Mouse (Mus musculus): ENCODE measurements at regions not wholly inside any gene's neighbourhood (a gene's known extent, or its start where the extent isn't known, plus 50 kb on each side); places are given as distances from the start of the nearest gene placed in this dataset.

DNA sequence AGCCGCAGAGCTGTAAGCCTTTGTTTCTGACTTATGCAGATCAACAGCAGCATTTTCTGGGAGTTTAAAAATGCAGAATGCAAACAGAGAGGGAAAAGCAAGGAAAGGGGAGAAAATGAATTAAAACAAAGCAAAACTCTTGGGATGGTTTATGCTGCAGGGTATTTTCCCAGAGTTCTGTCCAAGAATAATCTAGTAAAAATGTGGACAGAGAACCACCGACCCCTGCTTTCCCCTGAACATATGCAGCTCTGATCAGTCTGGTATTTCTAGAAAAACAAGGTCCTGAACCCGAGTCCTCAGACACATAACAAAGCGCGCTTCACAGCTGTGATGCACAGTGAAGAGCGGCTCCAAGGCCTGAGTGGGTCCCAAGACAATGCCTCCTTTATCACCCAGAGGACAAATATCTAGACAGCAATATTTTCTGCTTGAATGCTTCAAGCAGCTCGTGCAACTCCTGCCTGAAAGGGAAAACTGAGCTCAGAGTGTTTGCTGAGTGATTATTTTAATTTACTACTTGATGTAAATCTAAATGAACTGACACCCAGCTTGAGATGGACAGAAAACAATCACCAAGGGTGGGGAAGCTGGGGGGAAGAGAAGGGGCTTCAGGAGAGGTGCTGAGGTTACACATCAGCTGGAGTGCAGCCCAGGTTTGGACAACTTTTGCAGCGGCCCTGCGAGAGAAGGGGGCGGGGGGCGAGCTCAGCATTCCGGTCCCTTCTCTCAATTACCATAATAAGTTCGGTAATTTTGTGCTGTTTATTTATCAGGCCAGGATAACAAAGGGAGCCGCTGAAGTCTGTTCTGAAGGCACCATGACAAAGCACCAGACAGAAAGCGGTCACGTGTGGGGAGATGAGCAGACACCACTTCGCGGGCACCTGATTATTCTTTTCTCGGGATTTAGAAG, 853.6 kb downstream of the 5730522E02Rik start:
- ATAC-seq (ENCODE audit: poor library complexity, severe bottlenecking), result no peak

GRCm38 (mm10) chr11:25335667-25336066, 874.9 kb downstream of the 5730522E02Rik start:
- ATAC-seq (ENCODE audit: poor library complexity, severe bottlenecking), result no peak

GRCm38 (mm10) chr11:25330696-25331095, 879.9 kb downstream of the 5730522E02Rik start:
- ATAC-seq (ENCODE audit: poor library complexity, severe bottlenecking), result no peak

DNA sequence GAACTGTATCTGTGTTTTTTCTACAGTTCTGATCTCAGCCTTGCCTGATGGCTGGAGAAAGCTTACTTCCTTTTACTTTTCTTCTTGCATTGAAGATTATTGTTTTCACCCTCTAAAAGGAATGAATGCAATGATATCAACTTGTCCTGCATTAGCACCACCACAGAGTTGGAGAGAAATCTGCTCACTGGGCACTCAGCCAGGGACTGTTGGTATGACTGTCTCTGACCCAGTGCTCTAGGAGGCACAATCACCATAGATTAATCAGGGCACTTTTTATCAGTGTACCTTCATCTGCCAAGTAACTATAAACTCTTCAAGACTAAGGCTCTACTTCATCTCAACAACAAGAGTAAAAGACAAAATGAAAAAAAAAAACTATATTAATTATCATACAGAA, 888.1 kb downstream of the 5730522E02Rik start:
- ATAC-seq (ENCODE audit: poor library complexity, severe bottlenecking), result no peak

GRCm38 (mm10) chr11:25321494-25321893, 889.1 kb downstream of the 5730522E02Rik start:
- ATAC-seq (ENCODE audit: poor library complexity, severe bottlenecking), result no peak

DNA sequence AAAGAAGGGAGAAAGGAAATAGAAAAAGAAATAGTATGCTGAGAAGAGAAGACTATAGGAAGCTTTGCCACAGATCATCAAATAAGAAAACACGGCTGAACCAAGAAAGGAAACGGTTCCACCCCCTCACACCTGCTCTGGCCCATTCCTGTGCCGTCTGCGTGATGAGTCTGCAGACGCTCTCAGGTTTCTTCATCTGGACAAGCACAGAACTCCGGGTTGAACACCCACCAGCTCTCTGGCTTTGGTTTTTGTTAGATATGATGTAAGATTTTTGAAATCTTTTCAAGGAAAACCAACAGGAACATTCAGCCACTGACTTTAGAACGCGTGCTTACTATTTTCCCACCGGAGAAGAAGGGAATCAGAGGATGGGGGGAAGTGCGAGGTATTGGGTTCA, 895.9 kb downstream of the 5730522E02Rik start:
- ATAC-seq (ENCODE audit: poor library complexity, severe bottlenecking), result no peak

DNA sequence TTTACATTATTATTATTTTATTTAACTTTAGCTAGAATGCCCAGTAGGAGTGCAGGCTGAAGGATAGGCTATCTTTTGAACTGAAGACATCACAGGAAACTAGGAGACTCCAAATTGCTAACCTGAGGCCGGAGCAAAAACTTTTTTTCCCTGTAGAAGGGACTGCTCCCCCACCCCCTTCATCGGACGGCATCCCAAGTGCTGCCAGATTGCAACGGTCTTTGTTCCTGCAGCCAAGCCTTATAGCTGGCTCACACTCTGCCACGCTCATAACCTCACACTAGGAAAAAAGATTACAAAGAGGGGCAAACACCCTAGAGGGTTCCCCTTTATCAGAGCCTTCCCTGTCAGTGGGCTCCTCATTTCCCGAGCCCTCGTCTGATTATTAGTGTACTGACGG, 896.7 kb downstream of the 5730522E02Rik start:
- no peak for ATAC-seq (ENCODE audit: poor library complexity, severe bottlenecking)

DNA sequence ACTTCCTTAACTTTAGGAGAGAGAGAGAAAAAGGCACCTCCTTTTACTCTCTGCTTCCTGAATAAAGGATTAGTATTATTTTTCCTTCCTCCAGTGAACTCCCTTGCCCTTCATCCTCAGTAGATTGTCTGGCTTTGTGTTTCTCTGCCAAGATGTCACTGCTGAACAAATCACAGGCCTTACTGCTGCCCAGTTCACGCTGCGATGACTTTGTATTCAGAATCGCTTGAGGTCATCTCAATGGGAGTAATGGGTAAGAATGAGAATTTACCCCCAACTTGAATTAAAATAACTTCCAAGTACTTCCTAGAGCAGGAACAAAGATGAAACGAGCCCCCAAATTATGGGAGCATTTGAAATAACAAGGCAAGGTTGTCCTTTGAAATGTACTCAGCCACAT, 897.3 kb downstream of the 5730522E02Rik start:
- ATAC-seq (ENCODE audit: poor library complexity, severe bottlenecking), result no peak

DNA sequence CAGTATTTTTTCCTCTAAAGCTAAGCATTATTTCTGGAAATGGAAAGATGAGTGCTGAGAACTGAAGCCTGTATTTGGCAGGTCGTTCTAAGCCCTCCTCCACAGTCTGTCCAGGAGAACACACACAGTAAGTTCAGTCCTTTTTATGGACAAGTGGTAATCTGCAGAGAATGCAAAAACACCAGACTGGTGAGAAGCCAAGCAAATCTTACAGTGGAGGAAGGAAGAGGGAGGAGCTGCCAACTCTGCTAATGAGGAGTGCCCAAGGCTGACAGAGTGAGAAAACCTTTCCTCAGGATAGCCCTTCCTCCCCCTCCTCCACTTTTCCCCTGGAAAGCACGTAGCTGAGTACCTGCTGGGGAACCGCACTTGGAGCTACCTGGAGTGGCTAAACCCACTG, 899.8 kb downstream of the 5730522E02Rik start:
- no peak for ATAC-seq (ENCODE audit: poor library complexity, severe bottlenecking)

- ATAC-seq (ENCODE audit: poor library complexity, severe bottlenecking), result peak; percentile 89
These were observed 909.4 kb downstream of the 5730522E02Rik start for GRCm38 (mm10) chr11:25301130-25301529.

GRCm38 (mm10) chr11:25288346-25288745, 922.2 kb downstream of the 5730522E02Rik start:
- ATAC-seq (ENCODE audit: poor library complexity, severe bottlenecking), result no peak

GRCm38 (mm10) chr11:25287458-25288247, 922.9 kb downstream of the 5730522E02Rik start:
- no peak for ATAC-seq (ENCODE audit: poor library complexity, severe bottlenecking)

DNA sequence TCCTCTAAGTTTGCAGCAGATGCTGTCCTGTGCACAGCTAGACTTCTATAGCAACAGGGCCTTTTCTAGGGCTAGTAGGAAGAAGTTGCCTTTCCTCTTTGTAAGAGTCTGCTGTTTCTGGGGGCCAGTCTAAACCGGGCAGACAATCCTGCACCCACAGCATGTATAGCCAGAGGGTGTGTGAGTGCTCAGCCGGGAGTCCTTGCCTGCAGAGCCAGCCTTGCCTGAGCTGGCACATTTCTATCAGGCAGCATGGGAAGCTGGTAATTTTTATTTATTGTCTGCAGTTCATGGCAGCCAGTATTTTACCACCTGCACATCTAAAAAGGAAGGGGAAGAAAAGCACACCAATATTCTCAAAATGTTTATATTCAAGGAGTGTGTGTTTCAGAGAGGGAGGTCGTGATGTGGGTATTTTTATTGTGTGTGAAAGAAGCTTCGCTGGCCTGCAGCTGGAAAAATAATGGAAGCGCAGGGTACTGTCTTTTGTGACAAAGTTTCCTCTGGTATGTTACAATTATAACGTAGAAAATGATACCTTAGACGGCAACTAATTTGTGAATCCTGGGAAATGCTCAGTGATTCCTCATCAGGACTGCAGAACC, 940.5 kb downstream of the 5730522E02Rik start:
- no peak; the same call in 1 of the 2 replicates for ATAC-seq (ENCODE audit: poor library complexity, severe bottlenecking)

DNA sequence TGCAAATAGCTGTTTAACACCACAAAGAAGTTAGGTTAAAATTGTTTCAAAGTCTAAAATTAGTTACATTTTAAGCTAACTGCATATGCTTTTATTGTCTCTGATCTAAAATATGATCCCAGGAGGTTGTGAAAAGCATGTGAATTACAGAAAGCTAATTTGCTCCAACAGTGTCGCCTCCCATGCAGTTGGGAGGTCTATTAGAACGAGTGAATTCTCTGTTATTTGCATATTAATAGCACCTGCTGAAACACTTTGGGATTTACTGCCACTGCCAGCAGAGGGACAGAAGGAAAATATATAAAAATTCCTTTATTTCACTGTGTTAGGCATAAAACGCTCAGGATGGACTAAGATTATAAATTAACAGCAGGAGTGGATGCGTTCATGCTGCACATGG, 947.7 kb downstream of the 5730522E02Rik start:
- ATAC-seq (ENCODE audit: poor library complexity, severe bottlenecking), result no peak

DNA sequence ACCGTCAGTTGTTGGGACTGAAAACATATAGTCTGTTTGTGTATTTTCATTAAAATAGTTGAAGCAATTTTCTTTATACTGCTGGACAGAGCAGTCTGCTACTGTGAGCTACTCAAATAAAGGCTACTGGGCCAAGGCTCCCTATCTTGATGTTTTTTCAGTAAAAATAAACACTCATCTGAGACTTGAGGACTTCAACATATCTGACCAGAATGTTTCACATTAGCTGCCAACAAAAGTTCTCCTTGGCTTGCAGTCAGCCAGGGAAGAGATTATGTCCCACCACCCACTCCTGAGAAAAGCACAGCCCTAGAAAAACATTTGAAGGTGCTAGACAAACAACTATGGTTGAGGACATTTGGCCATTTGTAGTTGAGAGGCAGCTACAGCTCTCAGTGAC, 950.9 kb downstream of the 5730522E02Rik start:
- no peak for ATAC-seq (ENCODE audit: poor library complexity, severe bottlenecking)

DNA sequence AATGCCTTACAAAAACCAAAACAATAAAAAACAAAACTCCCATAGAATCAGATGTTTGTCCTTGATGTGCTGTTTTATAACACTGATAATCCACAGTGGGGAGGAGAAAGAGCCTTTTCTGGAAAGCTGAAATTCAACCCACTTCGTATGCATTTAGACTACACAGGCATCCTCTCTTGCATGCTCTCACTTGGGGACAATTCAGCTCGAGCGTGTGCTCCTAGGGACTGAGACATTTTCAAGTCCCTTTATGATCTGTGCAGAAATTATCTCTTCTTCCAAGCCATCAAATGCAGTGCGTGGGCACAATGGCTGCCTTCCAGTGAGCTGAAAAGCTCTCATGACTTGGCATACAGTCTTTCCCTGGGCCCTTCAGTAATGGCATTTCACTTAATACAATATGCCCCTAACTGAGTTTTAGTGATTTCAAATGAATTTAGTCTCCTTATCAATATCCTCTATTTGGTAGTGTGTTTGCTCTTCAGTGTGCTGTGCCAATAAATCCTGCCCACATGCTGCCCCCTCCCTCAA, 977.1 kb downstream of the 5730522E02Rik start:
- no peak for ATAC-seq (ENCODE audit: poor library complexity, severe bottlenecking)
